Mouse (Mus musculus) left cerebral cortex, adult 2 months (tissue): ENCODE results near the gene Tpra1. TPM values are rescaled to one million over a fixed set of nuclear protein-coding genes. Genes with fewer than 3 reads are reported as not detected.

Experiments used
- DNase-seq, 2 experiments: peaks; one replicate each; pipeline ENCODE4 v3.0.0; 2021 to 2022; ENCODE audit warnings: low spot score in 2 of 2, mixed read lengths in 1 of 2; ENCODE audit errors: extremely low spot score in 1 of 2
- H3K27ac ChIP-seq: fragments of 200-600 bp; 2 replicates; pipeline ENCODE4 v1.8.1; 2022
- H3K4me3 ChIP-seq: fragments of 200-600 bp; 2 replicates; pipeline ENCODE4 v1.8.1; 2022
- CTCF ChIP-seq: fragments of 200-600 bp; IDR thresholded peaks from 2 replicates; pipeline ENCODE4 v1.8.1; 2022; ENCODE audit warnings: antibody characterized with exemption, mild to moderate bottlenecking, moderate library complexity
- intact Hi-C: fragments of 180-260 bp; cut with DNase I; formaldehyde crosslinking; loops from one replicate; pipeline ENCODE4 v1.15.1; 2025
- total RNA-seq, 2 experiments: library from RNA; stranded (reverse); gene quantifications; 2 replicates each; pipeline ENCODE4 v1.2.3; 2021

Gene Tpra1
- total RNA-seq, 2 experiments from 2014 or later, result 50.8 to 53.6 TPM

DNA sequence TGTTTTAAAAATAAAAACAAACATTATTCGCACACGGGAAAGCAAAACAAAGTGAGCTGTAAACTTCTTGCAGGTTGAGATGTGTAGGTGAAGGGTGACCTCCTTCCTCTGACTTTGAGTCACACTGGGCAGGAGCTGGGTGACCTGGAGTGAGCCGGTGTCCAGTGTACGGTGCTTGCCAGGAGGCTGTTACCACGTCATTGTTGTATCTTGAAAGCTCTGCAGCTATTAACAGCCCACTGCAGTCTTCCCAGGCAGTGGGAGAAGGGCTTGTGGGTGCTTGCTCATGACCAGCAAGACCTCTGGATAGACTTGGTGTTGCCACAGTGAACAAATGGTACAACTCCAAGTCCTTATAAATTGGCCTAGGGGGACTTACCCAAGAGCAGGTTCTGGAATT lies 12.7 kb downstream of the Tpra1 start:
- intact Hi-C loops, result no loop called here
- no peak for DNase-seq
- no peak for TF ChIP-seq CTCF
- no peak overlapping the region for H3K27ac ChIP-seq
- H3K4me3 ChIP-seq, result no peak overlapping the region

DNA sequence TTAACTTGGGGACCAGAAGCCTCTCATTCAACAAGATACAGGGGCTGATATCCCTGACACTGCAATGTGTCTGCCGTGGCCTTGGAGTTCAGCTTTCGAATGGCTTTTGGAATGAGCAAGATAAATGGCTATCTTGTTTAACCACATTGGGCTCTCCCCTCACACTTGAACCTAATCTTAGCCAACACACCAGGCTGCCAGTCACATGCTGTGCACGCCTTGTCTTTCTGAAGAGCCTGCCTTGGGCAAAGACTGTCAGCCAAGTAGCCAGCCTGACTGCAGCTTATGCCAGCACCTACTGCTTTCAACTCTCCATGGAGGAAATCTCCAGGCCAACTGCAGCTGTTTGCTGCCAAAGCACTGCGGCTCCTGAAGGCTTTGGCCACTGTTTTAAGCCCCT lies 13.5 kb downstream of the Tpra1 start:
- no peak for DNase-seq
- no peak for TF ChIP-seq CTCF

DNA sequence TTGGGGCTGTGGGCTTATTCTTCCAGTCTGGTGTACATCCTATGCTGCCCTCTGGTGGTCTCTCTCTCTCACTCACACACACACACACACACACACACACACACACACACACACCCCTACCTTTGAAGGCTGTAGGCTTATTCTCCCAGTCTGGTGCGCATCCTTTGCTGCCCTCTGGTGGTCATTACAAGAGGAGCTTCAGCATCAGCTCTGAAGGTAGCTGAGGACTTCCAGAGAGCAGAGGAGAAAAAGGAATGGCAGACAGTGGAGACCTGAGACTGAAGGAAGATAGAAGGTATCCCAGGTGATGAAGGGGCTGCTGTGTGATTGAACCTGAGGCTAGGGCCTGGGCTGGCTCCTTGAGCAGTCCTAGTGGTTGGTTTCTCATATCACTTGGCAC lies 14.1 kb downstream of the Tpra1 start:
- Histone ChIP-seq H3K4me3 (no peak overlapping the region), H3K27ac (no peak overlapping the region)
- intact Hi-C loops, result no loop called here
- DNase-seq, result peak in 1 of 2 experiments; percentile 47
- peak; percentile 64 for TF ChIP-seq CTCF

More for the DNA sequence above, 13.5 kb downstream of the Tpra1 start:
- Histone ChIP-seq H3K4me3 (no peak overlapping the region), H3K27ac (no peak overlapping the region)
- intact Hi-C loops, result no loop called here

DNA sequence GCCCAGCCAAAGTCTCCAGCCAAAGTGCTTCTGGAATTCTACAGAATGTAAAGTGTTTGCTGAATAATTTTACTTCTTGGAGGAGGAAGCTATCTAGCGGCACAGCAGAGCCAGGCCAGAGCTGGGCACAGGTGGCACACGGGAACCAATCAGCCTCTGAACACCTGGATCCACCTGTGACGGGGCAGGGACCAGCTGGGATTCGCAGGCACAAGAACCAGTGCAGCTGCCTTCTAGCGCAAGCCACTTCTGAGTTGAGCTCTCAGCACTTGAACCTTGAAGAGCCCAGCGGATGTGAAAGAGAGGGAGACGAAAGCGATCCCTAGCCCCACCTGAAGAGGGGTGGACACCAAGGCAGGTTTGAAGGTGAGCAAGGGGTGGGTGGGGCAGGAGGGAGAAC lies 16.8 kb downstream of the Tpra1 start:
- H3K27ac ChIP-seq, result no peak overlapping the region
- TF ChIP-seq CTCF, result no peak
- intact Hi-C loops, result no loop called here
- no peak overlapping the region for H3K4me3 ChIP-seq
- no peak for DNase-seq

DNA sequence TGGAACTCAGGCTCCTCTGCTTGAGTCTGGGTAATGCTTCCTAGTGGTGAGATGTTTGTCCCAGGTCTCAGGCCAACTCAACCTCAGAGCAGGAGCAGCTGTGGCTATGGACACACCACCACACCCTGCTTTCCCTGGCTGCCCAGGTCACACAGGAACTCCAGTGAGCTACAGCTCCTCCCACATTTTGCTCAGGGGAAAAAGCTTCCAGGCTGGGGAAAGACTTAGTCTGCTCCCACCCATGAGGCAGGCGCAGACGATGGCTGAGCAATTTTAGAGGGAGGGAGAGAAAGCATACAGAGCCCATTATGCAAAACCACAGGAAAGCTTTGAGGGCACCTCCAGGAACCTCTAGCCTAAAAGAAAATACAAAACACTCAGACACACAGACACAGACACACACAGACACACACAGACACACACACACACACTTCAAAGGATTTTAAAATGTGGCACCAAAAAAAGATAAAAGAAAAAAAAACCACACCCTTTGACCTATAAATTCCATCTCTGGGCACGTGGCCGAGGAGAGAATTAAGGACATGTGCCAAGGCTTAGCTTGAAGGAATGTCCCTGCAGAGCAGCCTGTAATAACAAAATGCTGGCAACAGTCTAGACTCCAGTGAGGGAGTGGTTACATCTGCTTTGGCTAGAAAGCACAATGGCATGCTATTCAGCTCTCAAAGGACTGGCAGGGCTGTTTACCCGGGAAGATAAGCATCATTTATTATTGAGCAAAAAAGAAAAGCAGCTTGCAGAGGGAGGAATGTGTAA lies 22.6 kb downstream of the Tpra1 start:
- Histone ChIP-seq H3K4me3 (no peak overlapping the region), H3K27ac (peak overlapping the region; percentile 57)
- no peak for DNase-seq
- TF ChIP-seq CTCF, result no peak
- intact Hi-C loops, result loop anchor here (5.0 kb wide), 2 partner anchors 433 to 543 kb away; no protein-coding TSS in a partner anchor

DNA sequence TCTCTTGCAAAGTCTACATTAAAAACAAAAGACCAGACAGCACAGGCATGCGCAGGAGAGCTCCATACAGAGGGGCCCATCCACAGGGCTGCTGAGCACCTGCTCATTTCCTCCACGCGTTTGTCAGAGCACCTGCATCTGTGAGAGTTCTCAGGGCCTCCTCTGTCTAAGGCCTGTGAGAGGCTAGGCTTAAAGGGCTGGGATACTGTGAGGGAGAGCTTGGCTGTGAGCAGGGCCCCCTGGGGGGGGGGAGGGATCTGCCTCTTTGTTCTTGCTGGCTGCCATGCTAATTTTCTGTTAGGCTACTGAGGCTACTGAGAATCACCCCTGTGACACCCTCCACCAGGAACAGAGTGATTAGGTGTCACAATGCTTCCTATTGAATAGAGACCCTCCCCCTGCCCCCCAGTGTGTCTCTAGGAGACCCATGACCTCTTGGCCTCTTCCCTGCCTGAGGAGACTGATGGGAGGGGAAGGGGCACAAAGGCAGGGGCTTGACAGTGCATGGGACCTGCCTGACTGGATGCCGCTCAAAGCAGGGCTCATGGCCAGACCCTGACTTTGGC lies 23.7 kb downstream of the Tpra1 start:
- no peak for DNase-seq
- intact Hi-C loops, result loop anchor here (2.0 to 5.0 kb wide), 3 partner anchors 432 to 707 kb away; no protein-coding TSS in a partner anchor
- H3K4me3 ChIP-seq, result no peak overlapping the region
- no peak for TF ChIP-seq CTCF
- peak overlapping the region; percentile 50; the same call in 1 of the 2 replicates for H3K27ac ChIP-seq

DNA sequence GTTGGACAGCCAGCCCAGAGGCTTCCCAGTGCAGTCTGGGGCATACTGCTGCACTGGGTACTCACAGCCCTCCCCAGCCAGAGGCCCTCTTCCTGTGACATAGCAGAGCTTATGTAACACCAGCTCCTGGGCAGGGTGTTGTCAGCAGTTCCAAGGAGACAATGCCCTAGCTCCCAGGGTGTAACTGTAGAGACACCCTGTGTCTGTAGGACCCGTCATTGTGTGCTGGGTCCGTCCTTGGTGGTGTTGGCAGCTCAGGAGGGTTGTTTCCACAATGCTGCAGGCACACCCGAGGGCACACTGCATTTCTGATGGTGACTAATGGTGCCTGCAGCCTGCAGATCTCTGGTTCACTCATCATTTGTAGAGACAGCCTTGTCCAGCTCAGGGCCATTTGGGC lies 24.8 kb downstream of the Tpra1 start:
- Histone ChIP-seq H3K27ac (peak overlapping the region; percentile 63), H3K4me3 (no peak overlapping the region)
- no peak for DNase-seq
- TF ChIP-seq CTCF, result no peak
- intact Hi-C loops, result loop anchor here (2.0 to 5.0 kb wide), 3 partner anchors 430 to 706 kb away; no protein-coding TSS in a partner anchor

DNA sequence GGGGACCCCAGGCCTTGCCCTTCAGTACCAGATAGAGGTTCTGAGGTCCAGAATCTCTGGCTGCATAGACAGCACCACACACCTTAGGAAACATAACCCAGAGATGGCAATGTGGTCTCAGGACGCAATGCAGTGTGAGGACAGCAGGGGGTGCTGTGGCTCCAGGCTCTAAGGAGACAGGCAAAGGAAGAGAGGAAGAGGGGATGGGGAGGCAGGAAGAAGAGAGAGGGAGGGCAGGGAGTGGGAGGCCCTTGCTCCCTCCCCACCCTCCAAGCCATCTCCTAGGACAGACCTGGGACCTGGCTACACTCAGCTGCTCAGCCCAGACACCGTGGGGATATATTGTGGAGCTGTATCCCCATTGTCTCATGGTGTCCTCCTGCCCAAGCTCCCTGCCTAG lies 25.5 kb downstream of the Tpra1 start:
- peak; percentile 96 for TF ChIP-seq CTCF
- peak overlapping the region; percentile 63 for H3K27ac ChIP-seq
- peak; percentile 82 to 91 for DNase-seq
- no peak overlapping the region for H3K4me3 ChIP-seq
- intact Hi-C loops, result loop anchor here (2.0 to 5.0 kb wide), 3 partner anchors 430 to 705 kb away; no protein-coding TSS in a partner anchor

DNA sequence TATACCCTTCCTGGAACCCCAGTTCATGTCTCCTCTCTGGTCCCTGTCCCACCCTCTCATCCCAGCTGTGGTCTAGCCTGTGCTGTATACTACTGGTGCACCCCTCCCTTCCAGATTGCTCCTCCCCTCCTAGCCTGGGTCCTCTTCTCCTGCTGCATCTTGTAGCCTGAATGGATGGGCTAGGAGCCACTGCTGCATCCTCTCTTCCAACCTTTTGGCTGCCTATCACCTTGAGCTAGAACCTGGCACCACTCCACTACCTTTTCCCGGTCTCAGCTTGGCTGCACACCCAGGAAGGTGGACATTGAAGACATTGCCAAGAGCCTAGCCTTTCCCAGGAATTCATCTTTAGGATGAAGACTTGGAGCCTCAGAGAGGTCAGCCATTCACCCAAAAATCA lies 26.0 kb downstream of the Tpra1 start:
- no peak overlapping the region for H3K27ac ChIP-seq
- intact Hi-C loops, result loop anchor here (5.0 kb wide), 2 partner anchors 429 to 539 kb away; no protein-coding TSS in a partner anchor
- DNase-seq, result no peak
- no peak for TF ChIP-seq CTCF
- H3K4me3 ChIP-seq, result no peak overlapping the region

DNA sequence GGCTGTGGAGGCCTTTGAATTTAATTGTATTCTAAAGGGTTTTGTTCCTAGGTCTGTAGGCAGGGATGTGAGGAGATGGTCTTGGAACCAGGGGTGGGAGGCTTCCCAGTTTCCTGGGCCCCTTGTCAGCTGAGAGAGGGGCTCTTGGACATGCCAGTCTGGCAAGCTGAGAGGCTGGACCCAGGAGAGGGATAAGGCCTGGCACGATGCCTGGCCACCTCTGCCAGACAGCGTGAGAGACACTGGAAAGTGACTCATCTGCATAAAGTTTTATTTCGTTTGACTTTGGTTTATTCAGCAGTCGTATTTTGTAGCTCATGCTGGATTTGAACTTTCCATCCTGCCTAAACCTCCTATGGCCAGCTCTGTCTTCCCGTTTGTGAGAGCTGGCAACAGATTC lies 26.5 kb downstream of the Tpra1 start:
- TF ChIP-seq CTCF, result no peak
- H3K4me3 ChIP-seq, result no peak overlapping the region
- H3K27ac ChIP-seq, result no peak overlapping the region
- no peak for DNase-seq
- intact Hi-C loops, result loop anchor here (5.0 kb wide), 2 partner anchors 429 to 539 kb away; no protein-coding TSS in a partner anchor

DNA sequence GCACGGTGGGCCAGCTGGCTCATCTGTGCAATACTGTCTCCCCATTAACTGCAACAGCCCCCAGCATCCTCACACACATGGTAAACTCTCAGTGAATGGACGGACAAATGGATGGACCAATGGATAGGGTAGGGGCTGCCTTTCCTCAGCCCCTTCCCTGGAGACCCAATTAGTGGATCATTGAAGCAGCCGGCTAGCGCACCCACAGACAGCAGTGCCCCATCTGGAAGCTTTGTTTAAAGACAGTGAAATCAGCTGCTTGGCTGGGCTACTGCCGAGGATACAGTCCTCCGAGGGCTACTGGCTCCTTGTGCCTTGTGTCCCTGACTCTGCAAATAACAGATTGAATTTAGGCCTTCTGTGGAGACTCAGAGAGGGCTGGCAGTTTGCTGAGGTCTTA lies 27.4 kb downstream of the Tpra1 start:
- TF ChIP-seq CTCF, result no peak
- H3K4me3 ChIP-seq, result no peak overlapping the region
- DNase-seq, result no peak
- no peak overlapping the region for H3K27ac ChIP-seq
- intact Hi-C loops, result loop anchor here (5.0 kb wide), 2 partner anchors 428 to 538 kb away; no protein-coding TSS in a partner anchor

DNA sequence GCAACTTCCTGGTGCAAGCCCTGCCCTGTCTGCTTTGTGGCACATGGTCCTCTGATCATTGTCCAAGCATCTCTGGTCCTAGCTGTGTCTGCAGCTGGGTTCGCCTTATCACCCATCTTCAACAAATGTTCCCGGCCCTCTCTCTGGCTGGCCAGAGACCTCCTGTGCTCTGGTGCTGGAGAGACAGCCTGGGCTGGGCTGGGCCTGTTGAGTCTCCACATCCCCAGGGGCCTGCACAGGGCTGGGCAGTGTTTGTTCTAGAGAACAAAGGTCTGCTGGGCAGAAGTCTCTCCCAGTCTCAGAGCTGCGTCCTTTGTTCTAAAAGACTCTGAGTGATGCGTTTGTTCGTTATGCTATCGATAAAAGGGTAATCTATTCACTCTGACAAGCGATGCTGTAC lies 28.0 kb downstream of the Tpra1 start:
- intact Hi-C loops, result no loop called here
- H3K27ac ChIP-seq, result no peak overlapping the region
- no peak for TF ChIP-seq CTCF
- no peak for DNase-seq
- H3K4me3 ChIP-seq, result no peak overlapping the region
